Mouse (Mus musculus): Measurements from ENCODE around the gene Cfap74.
"Not testable (repeated sequence)": the region's sequence is repeated elsewhere in the genome, so short reads cannot be mapped to it uniquely, and the experiment has no call there.

Gene Cfap74

DNA sequence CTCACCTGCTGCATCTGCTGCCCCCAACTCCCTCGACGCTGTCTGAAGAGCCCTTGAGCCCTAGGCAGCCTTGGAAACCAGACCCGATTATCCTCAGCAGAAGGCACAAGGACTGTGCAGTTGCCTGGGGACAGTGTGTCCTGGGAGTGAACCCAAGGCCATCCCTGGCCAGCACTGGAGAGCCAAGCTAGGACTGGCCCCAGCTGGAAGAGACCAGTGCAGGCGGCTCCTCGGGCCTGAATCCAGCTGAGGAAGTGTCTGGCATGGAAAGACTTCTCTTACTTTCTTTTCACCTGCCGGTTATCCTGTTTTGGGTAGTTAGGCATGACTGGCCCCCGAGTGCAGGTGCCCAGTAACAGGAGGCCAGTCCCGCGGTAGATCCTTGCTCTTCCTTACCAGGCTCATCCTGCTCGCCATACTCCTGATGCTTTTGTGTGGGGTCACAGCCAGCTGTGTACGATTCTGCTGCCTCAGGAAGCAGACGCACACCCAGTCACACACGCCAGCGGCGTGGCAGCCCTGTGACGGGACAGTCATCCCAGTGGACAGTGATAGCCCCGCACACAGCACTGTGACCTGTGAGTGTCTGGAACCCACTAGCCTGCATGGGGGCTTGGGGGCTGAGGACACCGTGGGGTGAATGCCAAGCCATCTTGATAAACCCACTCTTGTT is 60.7 kb downstream of the Cfap74 start:
- no peak for DNase-seq (ENCODE audit: low read depth)

- DNase-seq (ENCODE audit: low read depth): no peak
Observed at GRCm38 (mm10) chr4:155470263-155470953, 61.4 kb downstream of the Cfap74 start.

DNA sequence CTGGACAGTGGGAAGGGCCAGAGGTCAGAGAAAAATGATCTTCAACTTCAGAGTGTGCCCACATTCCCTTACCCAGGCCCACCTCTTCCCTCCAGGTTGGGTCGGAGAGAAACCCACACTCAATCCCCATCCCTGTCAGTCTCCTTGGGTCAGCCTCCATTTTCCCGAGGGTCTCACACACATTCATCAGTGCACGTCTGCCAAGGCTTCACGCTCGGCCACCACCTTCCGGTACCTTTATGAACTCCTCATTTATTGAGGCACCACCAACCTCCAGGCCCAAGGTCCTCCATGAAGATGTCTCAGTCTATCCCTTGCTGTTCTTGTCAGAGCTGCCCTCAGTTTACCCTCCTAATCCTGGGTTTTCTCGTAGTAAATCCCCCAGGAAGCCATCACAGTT is 62.0 kb downstream of the Cfap74 start:
- no peak for DNase-seq (ENCODE audit: low read depth)

- no peak for DNase-seq (ENCODE audit: low read depth)
Observed at GRCm38 (mm10) chr4:155471406-155471805, 62.4 kb downstream of the Cfap74 start.

DNA sequence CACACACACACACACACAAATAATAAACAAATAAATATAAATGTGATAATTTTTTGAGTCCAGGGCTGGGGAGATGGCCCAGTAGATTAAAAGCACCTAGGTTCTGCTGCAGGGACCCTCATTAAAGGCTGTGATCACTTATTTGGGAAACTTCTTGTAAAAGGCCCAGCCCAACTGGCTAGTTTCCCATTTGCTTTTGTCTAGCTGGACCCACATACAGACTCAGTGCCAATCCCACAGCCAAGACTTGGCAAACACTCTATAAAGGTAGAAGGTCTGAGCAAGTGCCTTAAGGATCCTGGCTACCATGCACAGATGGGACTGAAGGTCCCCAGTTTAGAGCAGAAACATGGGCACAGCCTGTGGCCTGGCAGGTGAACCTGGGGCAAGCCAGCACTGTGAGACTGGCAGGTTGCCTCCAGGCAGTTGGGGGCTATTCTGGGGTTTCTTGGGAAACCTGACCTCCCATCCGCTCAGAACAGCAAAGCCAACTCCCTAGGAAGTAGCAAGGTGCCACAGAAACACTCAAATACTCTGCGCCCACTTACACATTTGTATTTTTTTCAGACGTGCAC is 63.8 kb downstream of the Cfap74 start:
- DNase-seq (ENCODE audit: low read depth): no peak

DNA sequence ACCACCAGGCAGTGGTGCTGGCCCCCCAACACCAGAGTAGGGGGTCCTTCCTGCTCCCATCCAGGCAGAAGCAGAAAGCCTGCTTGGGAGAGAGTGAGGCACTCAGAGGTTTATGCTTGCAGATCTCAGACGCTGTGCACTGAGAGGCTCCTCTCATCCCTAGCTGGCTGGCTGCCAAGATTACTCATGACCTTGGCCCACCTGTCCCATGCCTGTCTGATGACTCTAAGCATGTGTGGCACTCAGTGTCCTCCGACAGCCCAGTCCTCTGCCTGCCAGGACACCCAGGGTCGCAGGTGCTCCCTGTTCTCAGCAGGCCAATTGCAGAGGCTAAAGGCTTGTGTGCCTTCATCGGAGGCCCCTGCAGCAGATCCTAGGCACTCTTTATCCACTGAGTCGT is 64.3 kb downstream of the Cfap74 start:
- DNase-seq (ENCODE audit: low read depth): no peak

GRCm38 (mm10) chr4:155473796-155474195 is 64.8 kb downstream of the Cfap74 start:
- not testable (repeated sequence) for DNase-seq (ENCODE audit: low read depth)

DNA sequence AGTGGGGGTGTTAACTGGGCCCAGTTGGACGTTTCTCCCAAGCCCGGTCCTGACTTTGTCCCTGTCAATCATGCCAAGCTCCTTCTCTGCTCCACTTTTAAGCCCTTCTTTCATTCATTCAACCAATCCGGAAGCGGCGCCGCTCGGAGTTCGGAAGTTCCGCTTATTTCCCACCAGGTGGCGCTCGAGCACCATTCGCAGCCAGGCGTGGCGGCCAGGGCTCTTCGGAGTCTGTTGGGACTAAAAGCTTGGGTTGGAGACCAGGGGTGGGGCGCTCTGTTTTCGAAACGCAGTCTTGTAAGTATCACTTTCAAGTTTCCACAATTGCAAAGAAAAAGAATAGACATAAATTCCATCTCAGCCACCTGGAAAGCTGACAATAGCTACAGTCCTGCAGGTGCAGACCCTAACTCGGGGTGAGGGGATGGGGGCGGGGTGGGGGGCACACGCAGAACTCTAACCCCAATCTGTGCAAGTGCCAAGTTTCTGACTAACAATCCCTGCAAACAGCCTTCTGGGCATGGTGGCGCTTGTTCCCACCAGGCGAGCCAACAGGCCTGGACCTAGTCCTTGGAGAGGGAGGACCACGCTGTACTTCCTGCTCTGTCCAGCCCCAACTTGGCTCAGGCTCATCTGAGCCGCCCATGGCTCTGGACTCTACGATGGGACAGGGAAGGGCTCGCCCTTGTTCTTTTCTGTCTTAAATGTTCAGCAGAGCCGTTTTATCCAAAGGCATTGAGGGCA is 72.6 kb downstream of the Cfap74 start:
- DNase-seq (ENCODE audit: low read depth): peak; percentile 77

- no peak for DNase-seq (ENCODE audit: low read depth)
Observed at GRCm38 (mm10) chr4:155482125-155482480, 73.1 kb downstream of the Cfap74 start.

DNA sequence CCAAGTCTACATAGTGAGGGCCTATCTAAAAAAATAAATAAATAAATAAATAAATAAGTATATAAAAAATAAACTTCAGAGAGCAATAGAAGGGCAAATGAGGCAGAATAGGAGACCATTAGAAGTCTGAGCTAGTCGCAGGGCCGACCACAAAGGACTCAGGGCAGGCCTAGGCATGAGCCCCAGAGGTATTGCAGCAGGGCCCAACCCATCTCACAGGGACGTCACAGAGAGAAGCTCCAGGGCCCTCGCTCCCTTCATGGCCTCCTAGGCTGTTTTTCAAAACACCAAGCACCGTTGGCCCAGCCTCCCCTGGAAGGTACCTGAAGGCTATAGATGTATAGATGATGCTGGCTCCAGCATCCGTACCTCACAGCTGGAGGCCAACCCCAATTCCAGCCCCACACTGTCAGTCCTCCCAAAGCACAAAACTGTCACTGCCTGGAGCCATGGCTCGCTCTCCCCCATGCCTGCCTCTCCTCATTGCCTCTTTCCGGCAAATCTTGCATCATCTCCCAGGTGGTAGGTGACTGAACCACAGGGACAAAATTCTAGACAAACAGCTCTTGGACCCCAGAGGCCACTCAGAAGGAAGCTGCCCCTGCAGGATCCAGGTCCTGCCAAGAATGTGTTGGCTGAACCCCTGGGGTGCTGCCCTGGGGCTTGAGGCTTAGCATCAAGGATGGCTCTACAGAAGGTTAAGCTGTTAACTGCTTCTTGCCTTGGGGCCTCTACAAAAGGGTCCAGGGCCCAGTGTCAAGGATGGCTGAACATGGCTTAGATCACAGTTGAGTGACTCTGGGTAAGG is 73.9 kb downstream of the Cfap74 start:
- no peak for DNase-seq (ENCODE audit: low read depth)

GRCm38 (mm10) chr4:155485521-155485920 is 76.5 kb downstream of the Cfap74 start:
- DNase-seq (ENCODE audit: low read depth): no peak

- DNase-seq (ENCODE audit: low read depth): no peak
Observed at GRCm38 (mm10) chr4:155487746-155488145, 78.8 kb downstream of the Cfap74 start.

GRCm38 (mm10) chr4:155488232-155489025 is 79.4 kb downstream of the Cfap74 start:
- DNase-seq (ENCODE audit: low read depth): no peak

DNA sequence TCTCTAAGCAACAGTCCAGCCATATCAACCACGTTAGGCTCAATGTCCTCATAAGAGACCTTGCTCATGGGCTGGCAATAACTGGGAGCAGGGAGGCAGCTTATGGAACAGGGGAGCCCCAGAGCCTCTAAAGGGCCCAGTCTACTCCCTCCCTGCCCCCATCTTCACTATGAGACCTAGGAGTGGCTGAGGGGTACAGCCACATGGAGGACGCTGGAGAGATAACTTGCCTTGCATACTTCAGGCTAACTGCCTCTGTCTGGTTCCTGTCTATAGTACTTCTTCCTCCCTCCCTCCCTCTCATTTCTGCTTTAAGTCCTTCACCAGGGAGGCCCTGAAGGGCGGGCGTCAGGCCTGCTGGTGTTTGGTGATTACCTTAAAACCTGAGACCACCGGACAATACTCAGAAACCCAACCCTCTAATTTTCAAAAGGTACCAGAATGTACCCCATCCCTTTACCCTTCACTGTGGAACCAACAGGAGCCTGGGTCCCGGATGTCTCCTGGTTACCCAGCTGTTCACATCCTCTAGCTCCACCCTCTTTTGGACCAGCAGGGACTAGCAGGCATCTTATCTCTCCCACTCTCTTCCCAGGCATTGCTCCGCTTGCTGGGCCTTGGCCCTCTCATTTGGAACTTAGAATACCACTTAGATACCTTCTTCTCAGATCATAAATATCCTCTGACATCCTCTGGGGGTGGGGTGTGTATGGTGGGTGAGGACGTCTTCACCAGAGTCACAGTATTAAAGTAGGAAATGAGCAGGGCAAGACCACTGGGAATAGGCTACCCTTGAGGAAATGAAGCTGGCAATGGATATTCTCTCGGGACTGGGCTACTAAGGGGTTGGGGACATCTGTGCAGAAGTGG is 80.3 kb downstream of the Cfap74 start:
- DNase-seq (ENCODE audit: low read depth): no peak

DNA sequence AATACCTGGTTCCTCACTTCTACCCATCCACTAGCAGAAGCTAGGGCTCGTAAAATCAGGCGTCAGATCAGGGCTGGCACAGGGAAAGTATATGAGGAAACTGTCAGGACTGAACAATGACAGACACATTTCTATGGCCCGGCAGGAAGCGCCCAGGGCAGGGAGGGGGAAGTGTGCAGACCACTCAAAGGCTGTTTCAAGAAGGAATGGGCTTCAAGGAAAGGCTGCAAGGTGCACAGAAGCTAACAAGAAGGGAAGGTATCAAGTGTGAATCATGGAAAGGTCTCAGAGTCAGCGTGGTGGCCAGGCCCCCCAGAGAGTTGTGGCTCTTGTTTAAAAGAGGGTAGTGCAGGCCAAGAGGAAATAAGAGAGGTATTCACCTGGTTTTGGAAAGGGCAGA is 81.5 kb downstream of the Cfap74 start:
- DNase-seq (ENCODE audit: low read depth): no peak

DNA sequence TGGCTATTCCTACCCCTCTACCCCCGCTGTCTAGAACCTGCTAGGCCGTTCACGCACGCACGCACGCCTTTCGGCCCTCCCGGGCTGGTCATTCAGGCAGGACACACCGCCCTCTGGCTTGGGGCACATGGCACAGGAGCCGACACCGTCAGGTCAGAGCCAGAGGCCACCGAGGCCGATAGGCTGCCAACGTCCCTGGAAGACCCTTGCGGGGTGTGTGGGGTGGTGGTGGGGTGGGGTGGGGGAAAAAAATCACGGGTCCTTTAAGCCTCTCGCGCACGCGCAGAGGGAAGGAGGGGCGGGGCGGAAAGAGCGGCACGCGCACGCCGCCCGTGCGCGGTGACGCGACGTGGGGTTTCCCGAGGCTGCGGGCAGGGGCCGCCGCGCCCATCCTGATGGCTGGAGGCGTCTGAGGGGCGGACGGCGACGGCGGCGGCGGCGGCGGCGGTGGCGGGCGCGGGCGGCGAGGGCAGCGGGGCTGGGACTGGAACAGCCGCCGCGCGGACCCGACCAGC is 82.1 kb downstream of the Cfap74 start, which contains the start of gene Gnb1:
TSS of gene Gnb1 (plus strand) at position 372 of the 515 bp plus-strand sequence.
- DNase-seq (ENCODE audit: low read depth): peak; percentile 81

GRCm38 (mm10) chr4:155491529-155492130 is 82.6 kb downstream of the Cfap74 start:
- DNase-seq (ENCODE audit: low read depth): no peak

GRCm38 (mm10) chr4:155492131-155492633 is 83.2 kb downstream of the Cfap74 start:
- DNase-seq (ENCODE audit: low read depth): no peak

GRCm38 (mm10) chr4:155494891-155495290 is 85.9 kb downstream of the Cfap74 start:
- no peak for DNase-seq (ENCODE audit: low read depth)

All from c-Kit-positive CD71-negative TER-119-negative erythroid progenitor cells, embryonic 14.5 days (primary cell).